Mouse (Mus musculus) liver, embryonic 11.5 days (tissue): ENCODE results near the gene Zfp472. TPM values are rescaled to one million over a fixed set of nuclear protein-coding genes. Genes with fewer than 3 reads are reported as not detected.

Experiments used
- ATAC-seq: fragments of 200-750 bp; cut with Nextera tagmentation; replicated peaks from 2 replicates; pipeline ENCODE4 v1.8.0; 2017; ENCODE audit warnings: moderate number of reproducible peaks, mild to moderate bottlenecking, moderate TSS enrichment, moderate library complexity; ENCODE audit not compliant: low FRiP score
- DNase-seq: peaks from one replicate; pipeline ENCODE4 v3.0.0-alpha.2; 2017; ENCODE audit warnings: low spot score
- H3K27ac ChIP-seq: fragments of 300-500 bp; sonication (generic); 2 replicates; pipeline ENCODE4 v1.5.1; 2014; ENCODE audit warnings: mild to moderate bottlenecking, low read depth, low read length, control low read depth
- H3K27me3 ChIP-seq: fragments of 300-500 bp; sonication (generic); replicated peaks from 2 replicates; pipeline ENCODE4 v1.6.1; 2014; ENCODE audit warnings: low read length, mixed read lengths; ENCODE audit not compliant: control insufficient read depth, insufficient read depth
- H3K36me3 ChIP-seq: fragments of 300-500 bp; sonication (generic); 2 replicates; pipeline ENCODE4 v1.6.1; 2014; ENCODE audit warnings: mild to moderate bottlenecking, low read length, moderate library complexity, mixed read lengths; ENCODE audit not compliant: control insufficient read depth, insufficient read depth
- H3K4me1 ChIP-seq: fragments of 300-500 bp; sonication (generic); replicated peaks from 2 replicates; pipeline ENCODE4 v1.6.1; 2014; ENCODE audit warnings: low read length, mixed read lengths; ENCODE audit not compliant: control insufficient read depth, insufficient read depth
- H3K4me2 ChIP-seq: fragments of 300-500 bp; sonication (generic); 2 replicates; pipeline ENCODE4 v1.6.1; 2014; ENCODE audit warnings: mild to moderate bottlenecking, control low read depth, moderate library complexity
- H3K4me3 ChIP-seq: fragments of 300-500 bp; sonication (generic); 2 replicates; pipeline ENCODE4 v1.5.1; 2014; ENCODE audit warnings: low read depth, low read length, control low read depth
- H3K9ac ChIP-seq: fragments of 300-500 bp; sonication (generic); 2 replicates; pipeline ENCODE4 v1.6.1; 2014; ENCODE audit warnings: low read depth, low read length, control low read depth
- H3K9me3 ChIP-seq: fragments of 300-500 bp; sonication (generic); 2 replicates; pipeline ENCODE4 v1.6.1; 2016; ENCODE audit warnings: low read length, inconsistent platforms, mixed read lengths; ENCODE audit not compliant: control insufficient read depth
- WGBS: fragments of 180-500 bp; shearing (Covaris S2); extraction: QIAGEN DNeasy Blood & Tissue Kit; methylation state at CpG from one replicate; pipeline ENCODE4 v1.1.7; 2014; 5-methylcytosine and 5-hydroxymethylcytosine counted together
- polyA plus RNA-seq: library from polyadenylated mRNA; unstranded; fragments of >200 nt; fragmentation: Nextera tagmentation; extraction: Ambion mirVana; gene quantifications from 2 replicates; pipeline ENCODE4 v1.2.1, GENCODE M21; 2014

The Zfp472 gene
- polyA plus RNA-seq = 10.9 and 11.8 TPM in 2 replicates

DNA sequence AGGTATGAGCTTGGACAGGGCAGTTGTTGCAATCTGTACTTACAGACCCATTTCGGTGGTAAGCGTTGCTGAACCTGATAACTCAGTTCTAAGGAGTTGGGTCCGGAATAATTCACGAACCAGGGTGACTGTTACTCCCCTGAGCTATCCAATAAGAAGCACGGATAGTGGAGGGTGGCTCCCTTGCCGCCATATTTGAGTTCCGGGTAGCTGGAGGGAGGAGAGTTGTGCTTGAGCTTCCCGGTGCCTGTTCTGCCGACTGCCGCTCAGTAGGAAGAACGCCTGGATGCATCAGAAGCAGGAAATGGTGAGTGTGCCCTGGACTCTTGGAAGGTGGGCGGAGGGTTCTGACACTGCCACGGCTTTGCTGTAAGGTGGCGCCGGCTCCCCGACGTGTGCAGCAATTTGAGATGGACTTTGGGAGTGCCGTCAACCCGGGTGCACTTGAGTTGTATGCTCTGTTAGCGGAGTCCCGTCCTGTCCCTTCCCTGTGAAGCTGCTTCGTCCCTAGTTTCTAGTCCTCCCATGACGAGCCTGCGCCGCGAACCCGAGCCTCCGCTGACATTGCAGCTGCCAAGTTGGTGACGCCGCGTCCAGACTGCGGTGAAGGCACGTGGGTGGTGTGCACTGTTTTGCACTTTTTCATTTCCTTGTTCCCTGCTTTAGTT lies at the start of gene Zfp472:
Gene Zfp472 (plus strand): TSS at position 192 of the 668 bp plus-strand sequence.
- under 1% methylated on average over 33 of the region's 33 CpGs for WGBS
- DNase-seq = peak; percentile 89
- H3K9ac ChIP-seq = peak within 1 kb of the TSS; percentile 73

DNA sequence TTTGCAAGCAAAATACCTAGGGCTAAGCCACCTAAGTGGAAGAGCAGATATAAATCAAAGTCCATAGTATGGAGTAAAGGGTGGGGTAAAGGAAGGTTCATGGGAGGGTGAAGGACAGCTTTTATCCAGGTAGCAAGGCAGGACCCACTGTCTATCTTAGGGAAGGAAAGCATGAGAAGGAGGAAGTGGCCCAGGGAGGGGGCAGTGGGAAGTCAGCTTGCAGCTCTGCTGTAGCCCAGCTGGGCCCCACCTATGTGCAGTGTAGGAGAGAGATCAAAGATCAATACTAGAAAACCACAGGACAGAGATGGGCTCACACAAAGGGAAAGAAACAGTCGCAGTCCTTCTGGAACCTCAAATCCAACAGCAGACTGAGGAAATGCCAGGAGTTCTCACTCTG lies 49.5 kb upstream of the Zfp472 start:
- 43% methylated on average over 1 of the region's 1 CpGs for WGBS
- Histone ChIP-seq H3K27ac (no peak overlapping the region), H3K36me3 (no peaks in the 10 kb centered on the region), H3K9ac (no peak overlapping the region), H3K9me3 (no peaks in the 10 kb centered on the region), H3K27me3 (0 out of 2 replicates have a peak, but pooled peaks cover 2% of the 10 kb centered on the region), H3K4me1 (no peaks in the 10 kb centered on the region), H3K4me2 (no peak overlapping the region), H3K4me3 (no peak overlapping the region)
- ATAC-seq (no peak), DNase-seq (no peak)

More for the DNA sequence above, at the start of gene Zfp472:
- peak; percentile 98 for ATAC-seq
- peak within 1 kb of the TSS; percentile 68 for H3K4me3 ChIP-seq
- H3K27ac ChIP-seq = peak within 1 kb of the TSS; percentile 85
- peaks cover 7% of the 10 kb centered on the region for H3K4me1 ChIP-seq
- 0 out of 2 replicates have a peak, but pooled peaks cover 4% of the 10 kb centered on the region for H3K9me3 ChIP-seq
- H3K27me3 ChIP-seq = no peaks in the 10 kb centered on the region
- peak within 1 kb of the TSS; percentile 79 for H3K4me2 ChIP-seq
- no peaks in the 10 kb centered on the region for H3K36me3 ChIP-seq

DNA sequence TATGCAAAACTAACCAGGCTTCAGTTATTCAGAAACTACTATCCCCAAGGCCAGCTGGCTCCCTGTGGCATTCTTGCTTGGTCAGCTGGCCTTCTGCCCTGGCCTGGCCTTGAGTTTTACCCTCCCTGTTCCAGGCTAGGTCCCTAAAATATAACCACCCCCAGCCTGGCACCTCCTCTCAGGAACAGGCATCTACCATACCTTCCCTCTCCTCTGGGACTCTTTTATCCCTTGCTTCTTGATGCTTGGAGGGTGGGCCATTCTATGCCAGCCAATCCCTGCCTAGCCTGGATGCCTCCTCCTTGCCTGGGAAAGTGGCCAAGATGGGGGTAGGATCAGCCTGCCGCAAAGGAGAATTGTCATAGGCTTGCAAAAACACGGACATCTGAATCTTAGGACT lies 48.5 kb upstream of the Zfp472 start, which contains the start of gene Cyp4f14:
Gene Cyp4f14 (minus strand): TSS at position 212 of the 400 bp plus-strand sequence.
- no peak within 1 kb of the TSS for H3K9ac ChIP-seq
- ATAC-seq = no peak
- no peaks in the 10 kb centered on the region for H3K36me3 ChIP-seq
- 0 out of 2 replicates have a peak, but pooled peaks cover 2% of the 10 kb centered on the region for H3K27me3 ChIP-seq
- H3K4me1 ChIP-seq = no peaks in the 10 kb centered on the region
- DNase-seq = no peak
- no peaks in the 10 kb centered on the region for H3K9me3 ChIP-seq
- no peak within 1 kb of the TSS for H3K4me2 ChIP-seq
- WGBS = 76% methylated on average over 2 of the region's 2 CpGs
- H3K4me3 ChIP-seq = no peak within 1 kb of the TSS
- no peak within 1 kb of the TSS for H3K27ac ChIP-seq

DNA sequence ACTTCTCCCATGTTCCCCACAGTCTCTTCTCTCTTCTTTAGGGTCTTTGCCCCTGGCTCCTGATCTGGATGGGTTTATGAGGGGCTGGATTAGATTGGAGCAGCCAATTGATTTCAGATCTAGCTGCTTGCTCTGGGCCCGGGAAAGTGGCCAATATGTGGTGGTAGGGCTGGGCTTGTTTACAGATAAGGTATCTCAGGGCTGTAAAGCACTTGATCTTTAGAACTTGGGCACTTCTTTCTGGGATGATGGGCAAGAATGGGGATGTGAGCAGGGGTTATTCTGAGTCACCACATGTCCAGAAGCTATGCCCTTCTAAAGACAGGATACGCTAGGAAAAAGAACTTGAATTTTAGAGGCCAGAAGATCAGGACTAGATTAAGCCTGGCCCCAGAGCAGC lies 46.5 kb upstream of the Zfp472 start:
- H3K4me3 ChIP-seq = no peak overlapping the region
- ATAC-seq = no peak

DNA sequence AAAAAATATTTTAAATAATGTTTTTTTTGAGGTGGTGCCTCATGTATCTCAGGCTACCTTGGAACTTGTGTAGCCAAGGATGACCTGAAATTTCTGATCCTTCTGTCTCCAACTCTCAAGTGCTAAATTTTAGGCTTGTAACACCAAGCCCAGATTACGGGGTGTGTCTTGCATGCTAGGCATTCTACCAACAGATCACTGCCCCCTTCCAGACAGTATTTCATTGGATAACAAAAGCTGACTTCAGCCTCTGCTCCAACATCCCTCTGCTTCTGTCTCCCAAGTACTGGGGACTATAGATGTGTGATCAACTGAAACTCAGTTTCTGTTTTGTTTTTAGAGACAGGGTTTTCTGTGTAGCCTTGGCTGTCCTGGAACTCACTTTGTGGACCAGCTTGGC lies 41.9 kb upstream of the Zfp472 start:
- H3K27me3 ChIP-seq = no peaks in the 10 kb centered on the region
- H3K36me3 ChIP-seq = no peaks in the 10 kb centered on the region
- ATAC-seq (no peak), DNase-seq (no peak)
- no peak overlapping the region for H3K27ac ChIP-seq
- H3K9me3 ChIP-seq = no peaks in the 10 kb centered on the region
- 88% methylated on average over 1 of the region's 1 CpGs for WGBS
- H3K4me3 ChIP-seq = no peak overlapping the region
- H3K4me2 ChIP-seq = no peak overlapping the region
- H3K4me1 ChIP-seq = no peaks in the 10 kb centered on the region; the same call in 1 of the 2 replicates
- no peak overlapping the region for H3K9ac ChIP-seq

More for the DNA sequence above, 46.5 kb upstream of the Zfp472 start:
- DNase-seq = no peak
- no peak overlapping the region for H3K9ac ChIP-seq
- H3K4me1 ChIP-seq = no peaks in the 10 kb centered on the region
- H3K36me3 ChIP-seq = no peaks in the 10 kb centered on the region
- 56% methylated on average over 2 of the region's 2 CpGs for WGBS
- no peak overlapping the region for H3K27ac ChIP-seq
- H3K9me3 ChIP-seq = no peaks in the 10 kb centered on the region
- no peak overlapping the region for H3K4me2 ChIP-seq
- H3K27me3 ChIP-seq = 0 out of 2 replicates have a peak, but pooled peaks cover 2% of the 10 kb centered on the region

DNA sequence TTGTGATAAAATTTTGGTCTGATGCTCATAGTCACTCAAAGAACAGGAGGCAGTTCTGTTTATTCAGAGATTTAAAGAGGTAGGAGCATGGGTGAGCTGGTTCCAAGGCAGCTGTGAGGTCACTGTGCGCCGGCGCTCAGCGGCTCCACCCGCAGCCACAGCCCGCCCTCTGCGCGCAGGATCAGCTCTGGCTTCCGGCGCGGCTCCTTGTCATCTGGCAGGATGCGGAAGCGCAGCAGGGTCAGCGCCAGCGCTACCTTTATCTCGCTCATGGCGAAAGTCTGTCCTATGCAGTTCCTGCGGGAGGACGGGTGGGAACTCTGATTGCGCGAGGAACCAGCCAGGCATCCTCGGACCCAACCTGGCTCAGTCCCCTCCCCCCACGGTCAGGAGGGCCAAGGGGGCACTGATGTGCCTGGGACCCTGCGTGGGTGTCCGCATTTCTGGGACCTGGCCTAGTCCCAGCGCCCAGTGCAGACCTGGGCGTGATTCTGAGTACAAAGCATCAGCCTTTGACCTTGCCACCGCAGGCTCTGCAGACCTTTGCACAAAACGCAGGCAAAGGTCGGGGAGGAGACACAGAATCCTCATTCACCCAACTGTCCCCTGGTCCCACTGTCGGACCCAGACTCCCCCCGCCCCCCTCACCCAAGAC lies 40.8 kb upstream of the Zfp472 start:
- H3K27ac ChIP-seq = 0 out of 2 replicates have a peak overlapping the region, but pooled peaks have one; percentile 30

DNA sequence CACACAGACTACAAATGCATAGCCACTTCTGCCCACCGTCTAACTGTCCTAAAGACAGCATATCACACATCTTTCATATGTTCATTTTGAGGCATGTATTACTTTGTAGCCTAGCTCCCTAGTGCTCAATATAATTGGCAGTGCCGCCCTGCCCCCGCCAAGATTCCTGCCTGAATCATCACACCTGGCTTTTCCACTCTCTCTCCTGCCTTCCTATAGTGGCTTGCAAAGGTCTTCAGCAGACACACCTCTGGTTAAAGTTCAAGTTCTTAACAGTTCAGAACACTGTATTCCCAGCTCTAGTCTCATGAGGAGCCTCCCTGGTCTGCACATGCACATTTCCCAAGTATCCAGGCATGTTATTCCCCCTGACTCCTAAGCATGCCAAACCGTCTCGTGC lies 37.8 kb upstream of the Zfp472 start:
- Histone ChIP-seq H3K4me1 (no peaks in the 10 kb centered on the region; the same call in 1 of the 2 replicates), H3K4me2 (no peak overlapping the region), H3K9me3 (no peaks in the 10 kb centered on the region), H3K27ac (no peak overlapping the region), H3K27me3 (no peaks in the 10 kb centered on the region), H3K4me3 (no peak overlapping the region), H3K9ac (no peak overlapping the region), H3K36me3 (no peaks in the 10 kb centered on the region)
- WGBS = 81% methylated on average over 5 of the region's 5 CpGs
- DNase-seq (no peak), ATAC-seq (no peak)

More for the DNA sequence above, 40.8 kb upstream of the Zfp472 start:
- no peaks in the 10 kb centered on the region for H3K27me3 ChIP-seq
- no peaks in the 10 kb centered on the region for H3K9me3 ChIP-seq
- DNase-seq (peak; percentile 80), ATAC-seq (peak; percentile 86)
- H3K4me2 ChIP-seq = peak overlapping the region; percentile 77
- peak overlapping the region; percentile 57 for H3K4me3 ChIP-seq
- WGBS = 13% methylated on average over 32 of the region's 32 CpGs
- no peaks in the 10 kb centered on the region; the same call in 1 of the 2 replicates for H3K4me1 ChIP-seq
- peak overlapping the region; percentile 68 for H3K9ac ChIP-seq
- no peaks in the 10 kb centered on the region for H3K36me3 ChIP-seq

DNA sequence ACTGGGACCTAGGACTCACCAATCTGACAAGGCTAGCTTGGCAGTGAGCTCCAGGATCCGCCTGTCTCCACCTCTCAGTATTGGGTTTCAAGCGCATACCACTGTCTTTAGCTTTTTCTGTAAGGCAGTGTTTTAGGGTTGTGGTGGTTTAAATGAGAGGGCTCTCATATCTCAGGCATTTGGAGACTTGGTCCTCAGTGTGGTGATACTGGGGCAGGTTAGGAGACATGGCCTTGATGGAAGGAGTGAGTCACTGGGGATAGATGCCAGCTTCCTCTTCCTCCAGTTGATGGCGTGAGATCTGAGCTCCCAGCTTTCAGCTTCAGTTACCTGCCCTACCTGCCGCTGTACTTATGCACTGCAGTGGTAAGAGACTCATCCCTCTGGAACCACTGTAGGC lies 25.8 kb upstream of the Zfp472 start:
- no peaks in the 10 kb centered on the region for H3K36me3 ChIP-seq
- H3K27me3 ChIP-seq = no peaks in the 10 kb centered on the region
- H3K4me2 ChIP-seq = no peak overlapping the region
- no peaks in the 10 kb centered on the region for H3K4me1 ChIP-seq
- DNase-seq (no peak), ATAC-seq (no peak)
- H3K9ac ChIP-seq = no peak overlapping the region
- 77% methylated on average over 4 of the region's 4 CpGs for WGBS
- H3K9me3 ChIP-seq = no peaks in the 10 kb centered on the region
- no peak overlapping the region for H3K4me3 ChIP-seq
- H3K27ac ChIP-seq = no peak overlapping the region
